Mouse (Mus musculus): ENCODE results near the gene Rpl41. TPM values are rescaled to one million over a fixed set of nuclear protein-coding genes. Genes with fewer than 3 reads are reported as not detected.
A peak's percentile ranks its signal among the peaks of the same experiment; 100 is the strongest.
"Not testable (repeated sequence)": the region's sequence is repeated elsewhere in the genome, so short reads cannot be mapped to it uniquely, and the experiment has no call there.

The Rpl41 gene
- polyA plus RNA-seq, 1 experiment, result 2,563 TPM

- peaks cover 36% of the 10 kb centered on the region for H3K36me3 ChIP-seq (ENCODE audit: control insufficient read depth)
- H3K4me3 ChIP-seq (replicated peaks), result peak within 1 kb of the TSS; percentile 87
- peaks cover 42% of the 10 kb centered on the region for H3K4me1 ChIP-seq (ENCODE audit: control insufficient read depth)
- H3K9me3 ChIP-seq (ENCODE audit: control insufficient read depth, low read length), result no peaks in the 10 kb centered on the region
- no peak for TF ChIP-seq GATA1 (IDR thresholded peaks at IDR 0.05; ENCODE audit: low read length)
- TF ChIP-seq TAL1 (IDR thresholded peaks at IDR 0.05; ENCODE audit: low read length), result no peak
- peaks cover 7% of the 10 kb centered on the region for H3K27me3 ChIP-seq (ENCODE audit: control insufficient read depth)
Measured at GRCm38 (mm10) chr10:128565788-128566531, 16.9 kb upstream of the Rpl41 start, which contains the start of gene Pa2g4. Gene Pa2g4, minus strand, starts transcription at chr10:128565987.

- H3K4me3 ChIP-seq (replicated peaks), result peak overlapping the region; percentile 87
- TF ChIP-seq GATA1 (IDR thresholded peaks at IDR 0.05; ENCODE audit: low read length) (no peak), TAL1 (IDR thresholded peaks at IDR 0.05; ENCODE audit: low read length) (no peak)
- H3K36me3 ChIP-seq (ENCODE audit: control insufficient read depth), result peaks cover 42% of the 10 kb centered on the region
- H3K27me3 ChIP-seq (ENCODE audit: control insufficient read depth), result peaks cover 5% of the 10 kb centered on the region
- no peaks in the 10 kb centered on the region for H3K9me3 ChIP-seq (ENCODE audit: control insufficient read depth, low read length)
- H3K4me1 ChIP-seq (ENCODE audit: control insufficient read depth), result peaks cover 42% of the 10 kb centered on the region
Measured at GRCm38 (mm10) chr10:128565206-128565787, 16.2 kb upstream of the Rpl41 start.

GRCm38 (mm10) chr10:128563544-128563943 lies 14.4 kb upstream of the Rpl41 start:
- no peaks in the 10 kb centered on the region for H3K9me3 ChIP-seq (ENCODE audit: control insufficient read depth, low read length)
- TF ChIP-seq GATA1 (IDR thresholded peaks at IDR 0.05; ENCODE audit: low read length) (no peak), TAL1 (IDR thresholded peaks at IDR 0.05; ENCODE audit: low read length) (no peak)
- H3K27me3 ChIP-seq (ENCODE audit: control insufficient read depth), result no peaks in the 10 kb centered on the region
- peak overlapping the region; percentile 87 for H3K4me3 ChIP-seq (replicated peaks)
- H3K36me3 ChIP-seq (ENCODE audit: control insufficient read depth), result peaks cover 57% of the 10 kb centered on the region
- H3K4me1 ChIP-seq (ENCODE audit: control insufficient read depth), result peaks cover 42% of the 10 kb centered on the region

GRCm38 (mm10) chr10:128556963-128557362 lies 7.9 kb upstream of the Rpl41 start:
- no peak for TF ChIP-seq TAL1 (IDR thresholded peaks at IDR 0.05; ENCODE audit: low read length)
- TF ChIP-seq GATA1 (IDR thresholded peaks at IDR 0.05; ENCODE audit: low read length), result no peak
- peaks cover 55% of the 10 kb centered on the region for H3K36me3 ChIP-seq (ENCODE audit: control insufficient read depth)
- no peaks in the 10 kb centered on the region for H3K9me3 ChIP-seq (ENCODE audit: control insufficient read depth, low read length)

GRCm38 (mm10) chr10:128556286-128556685 lies 7.2 kb upstream of the Rpl41 start:
- H3K9me3 ChIP-seq (ENCODE audit: control insufficient read depth, low read length), result no peaks in the 10 kb centered on the region
- no peaks in the 10 kb centered on the region for H3K27me3 ChIP-seq (ENCODE audit: control insufficient read depth)
- no peak for TF ChIP-seq TAL1 (IDR thresholded peaks at IDR 0.05; ENCODE audit: low read length)
- no peak for TF ChIP-seq GATA1 (IDR thresholded peaks at IDR 0.05; ENCODE audit: low read length)

More at GRCm38 (mm10) chr10:128556963-128557362, 7.9 kb upstream of the Rpl41 start:
- peaks cover under 1% of the 10 kb centered on the region; the same call in 1 of the 2 replicates for H3K4me1 ChIP-seq (ENCODE audit: control insufficient read depth)
- no peak overlapping the region for H3K4me3 ChIP-seq (replicated peaks)
- no peaks in the 10 kb centered on the region for H3K27me3 ChIP-seq (ENCODE audit: control insufficient read depth)

GRCm38 (mm10) chr10:128555567-128555966 lies 6.5 kb upstream of the Rpl41 start:
- H3K4me1 ChIP-seq (ENCODE audit: control insufficient read depth); H3K27me3 ChIP-seq (ENCODE audit: control insufficient read depth); H3K9me3 ChIP-seq (ENCODE audit: control insufficient read depth, low read length); H3K4me3 ChIP-seq (replicated peaks): not testable (repeated sequence)
- H3K36me3 ChIP-seq (ENCODE audit: control insufficient read depth), result peaks cover 41% of the 10 kb centered on the region

More at GRCm38 (mm10) chr10:128556286-128556685, 7.2 kb upstream of the Rpl41 start:
- Histone ChIP-seq H3K4me3 (replicated peaks) (no peak overlapping the region), H3K36me3 (ENCODE audit: control insufficient read depth) (peaks cover 48% of the 10 kb centered on the region), H3K4me1 (ENCODE audit: control insufficient read depth) (no peaks in the 10 kb centered on the region; the same call in 1 of the 2 replicates)

GRCm38 (mm10) chr10:128550144-128550823 lies 1.2 kb upstream of the Rpl41 start:
- H3K9me3 ChIP-seq (ENCODE audit: control insufficient read depth, low read length); H3K4me3 ChIP-seq (replicated peaks); H3K27me3 ChIP-seq (ENCODE audit: control insufficient read depth): not testable (repeated sequence)
- H3K36me3 ChIP-seq (ENCODE audit: control insufficient read depth), result peaks cover 15% of the 10 kb centered on the region
- H3K4me1 ChIP-seq (ENCODE audit: control insufficient read depth), result peaks cover 36% of the 10 kb centered on the region

GRCm38 (mm10) chr10:128549682-128550057 lies 565 bp upstream of the Rpl41 start:
- Histone ChIP-seq H3K4me1 (ENCODE audit: control insufficient read depth) (peaks cover 41% of the 10 kb centered on the region), H3K36me3 (ENCODE audit: control insufficient read depth) (peaks cover 21% of the 10 kb centered on the region), H3K4me3 (replicated peaks) (peak overlapping the region; percentile 78)
- not testable (repeated sequence) for H3K27me3 ChIP-seq (ENCODE audit: control insufficient read depth); H3K9me3 ChIP-seq (ENCODE audit: control insufficient read depth, low read length)

GRCm38 (mm10) chr10:128548051-128548791 lies 884 bp downstream of the Rpl41 start:
- not testable (repeated sequence) for H3K27me3 ChIP-seq (ENCODE audit: control insufficient read depth); H3K9me3 ChIP-seq (ENCODE audit: control insufficient read depth, low read length)
- Histone ChIP-seq H3K4me3 (replicated peaks) (peak overlapping the region; percentile 83), H3K36me3 (ENCODE audit: control insufficient read depth) (peaks cover 36% of the 10 kb centered on the region), H3K4me1 (ENCODE audit: control insufficient read depth) (peaks cover 51% of the 10 kb centered on the region)
